Mouse (Mus musculus): Measurements from ENCODE around the gene Cds2.
"Not testable (repeated sequence)": the region's sequence is repeated elsewhere in the genome, so short reads cannot be mapped to it uniquely, and the experiment has no call there.

The Cds2 gene

DNA sequence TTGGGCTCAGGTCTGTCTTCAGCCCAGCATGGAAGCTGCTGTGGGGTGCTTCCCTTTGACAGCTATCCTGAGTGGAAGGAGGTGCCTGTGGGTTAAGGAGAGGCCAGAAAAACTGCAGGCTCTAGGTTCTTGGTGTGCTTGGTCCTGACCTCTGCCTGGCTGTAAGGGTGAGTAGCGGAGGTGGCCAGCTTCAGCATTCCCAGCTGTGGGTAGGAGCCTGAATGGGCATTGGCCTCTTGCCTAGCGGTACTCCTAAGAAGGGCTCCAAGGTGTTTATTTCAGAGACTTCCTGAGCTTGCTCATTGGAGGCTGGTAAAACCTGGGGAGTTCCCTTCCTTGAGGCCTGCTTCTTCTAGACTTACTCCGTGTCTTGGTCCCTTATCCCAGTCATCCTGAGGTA, 28.3 kb downstream of the Cds2 start:
- DNase-seq (ENCODE audit: low read depth, low spot score), result no peak

DNA sequence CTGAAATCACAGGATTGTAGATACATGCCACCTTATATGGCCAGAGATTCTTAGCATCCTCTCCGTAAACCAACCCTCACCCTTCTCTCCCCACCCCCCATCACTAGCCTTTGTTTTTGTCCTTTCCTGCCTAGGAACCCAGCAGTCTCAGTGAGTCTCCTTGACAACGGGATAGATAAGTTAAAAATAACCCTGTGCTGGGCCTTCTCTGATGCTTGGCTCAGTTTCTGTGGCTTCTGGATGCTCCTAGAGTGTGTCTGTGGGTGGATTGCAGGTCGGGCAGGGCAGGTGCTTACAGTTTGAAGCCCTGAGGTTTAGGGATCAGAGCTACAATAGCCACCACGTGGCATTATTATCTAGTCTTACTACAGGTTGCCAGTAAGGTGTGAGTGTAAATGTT, 29.1 kb downstream of the Cds2 start:
- no peak for DNase-seq (ENCODE audit: low read depth, low spot score)

DNA sequence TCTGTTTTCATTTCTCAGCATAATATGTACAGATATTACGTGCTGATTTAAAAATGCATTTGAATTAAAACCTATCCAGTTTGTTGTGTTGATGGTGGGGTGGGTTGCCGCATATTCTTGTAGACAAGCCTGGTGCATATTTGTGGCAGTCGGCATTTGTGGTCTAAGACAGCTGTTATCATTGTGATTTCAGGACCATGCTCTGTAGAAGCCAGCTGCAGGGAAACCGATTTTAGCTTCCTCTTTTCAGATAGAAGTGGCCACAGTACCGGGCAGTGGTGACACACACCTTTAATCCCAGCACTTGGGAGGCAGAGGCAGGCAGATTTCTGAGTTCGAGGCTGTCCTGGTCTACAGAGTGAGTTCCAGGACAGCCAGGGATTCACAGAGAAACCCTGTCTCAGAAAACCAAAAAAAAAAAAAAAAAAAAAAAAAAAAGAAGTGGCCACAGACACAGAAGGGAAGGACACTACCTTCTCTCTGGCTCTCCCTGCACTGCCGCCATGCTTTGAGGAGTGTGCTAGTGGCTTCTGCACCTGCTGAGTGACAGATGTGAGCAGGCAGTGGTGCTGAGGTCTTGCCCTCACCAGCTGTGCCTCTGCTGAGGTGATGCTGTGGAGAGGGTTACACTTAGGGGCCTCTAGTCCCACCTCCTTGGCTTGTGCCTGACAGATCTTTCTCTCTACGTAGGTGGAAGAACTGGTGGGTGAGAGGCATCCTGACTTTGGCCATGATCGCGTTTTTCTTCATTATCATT, 30.9 kb downstream of the Cds2 start:
- no peak for DNase-seq (ENCODE audit: low read depth, low spot score)

DNA sequence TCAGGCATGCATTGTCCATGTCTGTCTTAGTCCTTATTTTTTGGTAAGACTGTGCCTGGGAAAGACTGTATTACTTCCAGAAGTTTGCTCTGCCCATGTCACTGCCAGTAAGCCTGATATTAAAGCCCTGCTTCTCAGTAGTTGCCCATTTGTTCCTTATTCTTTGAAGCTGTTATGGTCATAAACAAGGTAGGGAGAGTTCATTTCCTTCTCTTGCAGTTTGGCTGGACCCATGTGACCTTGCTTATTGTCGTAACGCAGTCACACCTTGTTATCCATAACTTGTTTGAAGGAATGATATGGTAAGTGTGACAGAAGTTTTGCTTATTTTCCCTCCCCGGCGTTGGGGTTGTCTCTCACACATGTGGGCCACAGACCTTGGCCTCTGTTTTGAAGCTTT, 35.3 kb downstream of the Cds2 start:
- no peak for DNase-seq (ENCODE audit: low read depth, low spot score)

DNA sequence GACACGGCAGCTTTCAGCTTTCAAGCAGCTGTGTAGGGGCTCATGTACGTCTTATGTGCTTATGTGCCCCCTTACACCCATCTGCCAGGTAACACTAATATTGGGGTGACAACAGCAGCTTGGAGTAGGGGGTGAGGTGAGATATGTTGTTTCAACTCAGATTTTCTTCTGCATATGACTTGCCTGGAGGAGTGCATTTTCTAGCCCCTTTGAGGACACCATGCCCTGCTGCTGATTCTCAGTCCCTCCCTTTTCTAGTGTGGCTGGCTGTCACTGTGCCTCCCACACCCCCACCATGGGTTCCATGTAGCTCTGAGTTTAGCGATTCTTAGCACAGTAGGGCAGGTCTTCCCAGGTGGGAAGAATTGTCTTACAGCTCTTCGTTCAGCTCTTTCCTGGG, 38.5 kb downstream of the Cds2 start:
- no peak for DNase-seq (ENCODE audit: low read depth, low spot score)

DNA sequence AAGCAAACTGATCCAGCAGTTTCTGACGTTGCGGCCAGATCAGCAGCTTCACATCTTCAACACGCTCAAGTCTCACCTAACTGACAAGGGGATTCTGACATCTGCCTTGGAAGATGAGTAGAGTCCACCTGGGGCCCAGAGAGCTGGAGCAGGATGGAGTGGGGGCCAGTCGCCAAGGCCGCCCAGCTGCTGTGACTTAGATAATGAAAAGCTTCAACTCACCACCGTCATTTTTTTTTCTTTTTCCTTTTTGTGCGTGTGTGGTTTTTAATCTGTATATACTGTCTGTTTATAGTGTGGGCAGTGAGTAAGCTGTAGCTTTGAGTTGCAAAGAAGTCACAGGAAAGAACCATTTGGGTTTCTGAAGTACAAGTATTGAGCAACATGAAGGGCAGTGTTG, 42.2 kb downstream of the Cds2 start:
- no peak for DNase-seq (ENCODE audit: low read depth, low spot score)

DNA sequence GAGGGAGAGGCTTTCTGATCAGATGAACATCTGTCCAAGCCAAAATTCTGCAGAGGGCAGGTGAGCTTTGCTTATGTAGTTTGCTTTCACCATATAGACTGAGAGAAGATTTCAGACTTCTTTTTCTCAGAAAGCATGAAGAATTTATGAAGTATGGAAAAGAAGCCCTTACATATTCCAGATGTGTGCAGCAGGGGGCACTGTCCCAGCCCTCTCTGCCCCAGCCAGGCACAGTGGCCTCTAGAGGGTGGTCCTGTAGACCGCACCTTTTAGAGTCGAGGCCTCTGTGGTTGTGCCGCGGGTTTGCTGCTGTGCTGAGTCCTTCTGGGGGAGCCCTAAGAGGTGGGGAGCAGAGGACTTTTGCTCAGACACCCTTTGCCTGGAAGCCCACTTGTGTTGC, 43.0 kb downstream of the Cds2 start:
- DNase-seq (ENCODE audit: low read depth, low spot score), result no peak

DNA sequence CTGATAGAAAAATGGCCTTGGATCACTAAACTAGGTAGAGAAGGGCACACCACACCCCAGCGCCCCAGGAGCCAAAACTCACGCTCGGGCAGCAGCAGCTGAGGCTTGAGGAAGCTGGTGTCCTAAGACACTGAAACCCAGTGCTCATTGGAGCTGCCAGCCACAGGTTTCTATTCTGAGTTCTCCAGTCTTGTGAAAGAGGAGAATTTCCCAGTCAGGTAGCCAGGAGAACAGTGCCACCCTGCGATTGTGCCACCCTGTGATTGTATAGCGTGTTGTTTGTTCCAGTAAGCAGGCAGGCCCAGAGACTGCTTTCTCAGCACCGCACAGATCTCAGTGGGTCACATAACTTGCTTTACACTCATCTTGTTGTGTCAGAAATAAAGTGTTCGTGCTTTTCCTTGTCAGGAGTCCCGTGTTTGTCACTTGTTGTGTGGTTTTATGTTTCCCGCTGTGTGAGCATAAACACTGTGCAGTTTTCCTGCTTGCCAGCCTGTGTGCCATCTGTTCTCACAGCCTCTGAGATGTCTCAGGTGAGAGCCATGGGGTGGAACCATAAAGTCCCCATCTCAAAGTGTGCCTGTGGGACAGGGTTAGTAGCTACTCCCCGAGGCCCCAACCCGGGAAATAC, 44.4 kb downstream of the Cds2 start:
- no peak for DNase-seq (ENCODE audit: low read depth, low spot score)

DNA sequence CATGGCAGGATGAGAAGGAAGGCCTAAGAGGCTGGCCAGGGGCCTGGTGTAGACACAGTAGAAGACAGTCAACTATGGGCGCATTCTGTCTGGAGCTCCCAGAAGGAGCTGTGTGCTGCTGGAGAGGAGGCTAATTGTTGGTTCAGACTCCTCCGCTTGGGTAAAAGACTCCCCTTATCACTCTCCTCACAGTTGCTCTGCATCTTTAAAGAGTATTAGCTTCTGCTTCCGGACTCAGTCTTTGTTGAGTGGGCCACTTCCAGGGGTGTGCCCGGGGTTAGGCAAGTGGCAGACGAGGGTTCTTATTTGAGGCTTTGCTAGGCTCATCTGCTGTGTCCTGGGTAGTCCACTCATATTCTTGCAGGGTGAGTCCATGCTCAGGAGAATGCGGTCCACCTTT, 45.9 kb downstream of the Cds2 start:
- DNase-seq (ENCODE audit: low read depth, low spot score), result no peak

DNA sequence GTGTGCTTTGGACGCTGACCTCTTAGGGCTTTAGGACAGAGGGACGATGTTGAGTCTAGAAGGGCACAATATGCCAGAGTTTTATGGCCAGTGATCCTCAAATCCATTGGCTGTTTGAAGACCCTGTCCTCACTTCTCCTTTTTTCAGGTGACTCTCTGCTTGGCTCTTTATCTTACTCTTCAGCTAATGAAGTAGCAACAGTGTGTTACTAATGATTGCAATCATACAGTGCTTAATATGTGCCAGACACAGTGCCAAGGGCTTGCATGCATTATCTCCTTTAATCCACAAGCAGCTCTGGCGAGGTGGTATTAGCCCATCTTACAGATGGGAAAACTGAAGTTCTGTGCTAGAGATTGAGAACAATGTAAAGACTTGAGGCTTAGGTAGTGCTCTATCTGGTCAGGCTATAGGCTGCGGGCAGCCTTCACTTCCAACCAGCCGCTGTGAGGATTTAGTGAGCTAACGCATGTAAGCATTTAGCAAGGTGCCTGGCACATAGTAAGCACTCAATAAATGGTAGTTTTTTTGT, 46.5 kb downstream of the Cds2 start:
- no peak for DNase-seq (ENCODE audit: low read depth, low spot score)

DNA sequence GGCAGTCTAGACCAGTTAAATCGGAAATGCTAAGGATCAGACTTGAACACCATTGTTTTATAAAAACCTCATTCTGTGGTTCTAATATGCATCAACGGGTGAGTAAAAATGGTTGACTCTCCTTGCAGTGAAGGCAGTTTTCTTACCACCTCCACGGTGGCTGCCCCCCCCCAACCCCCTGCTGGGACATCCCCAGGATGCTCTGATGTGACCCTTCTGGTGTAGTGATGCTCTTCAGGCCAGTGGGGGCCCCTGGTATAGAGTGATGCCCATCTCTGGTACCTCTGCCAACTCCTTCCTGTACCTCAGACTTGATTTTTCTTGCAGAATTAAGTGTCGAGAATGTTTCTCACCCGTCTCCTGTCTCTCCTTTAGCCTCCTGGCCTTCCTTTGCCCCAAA, 49.7 kb downstream of the Cds2 start:
- no peak for DNase-seq (ENCODE audit: low read depth, low spot score)

DNA sequence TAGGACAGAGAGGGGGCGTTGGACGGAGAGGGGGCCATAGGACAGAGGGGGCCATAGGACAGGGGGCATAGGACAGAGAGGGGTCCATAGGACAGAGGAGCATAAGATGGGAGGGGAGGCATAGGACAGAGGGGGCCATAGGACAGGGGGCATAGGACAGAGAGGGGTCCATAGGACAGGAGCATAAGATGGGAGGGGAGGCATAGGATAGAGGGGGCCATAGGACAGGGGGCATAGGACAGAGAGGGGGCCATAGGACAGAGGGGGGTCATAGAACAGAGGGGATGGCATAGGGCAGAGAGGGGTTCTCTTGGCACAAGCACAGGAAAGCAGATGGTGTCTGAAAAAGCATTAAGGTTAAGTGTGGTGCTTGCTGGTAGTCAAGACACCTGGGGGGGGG, 50.6 kb downstream of the Cds2 start:
- DNase-seq (ENCODE audit: low read depth, low spot score), result no peak

DNA sequence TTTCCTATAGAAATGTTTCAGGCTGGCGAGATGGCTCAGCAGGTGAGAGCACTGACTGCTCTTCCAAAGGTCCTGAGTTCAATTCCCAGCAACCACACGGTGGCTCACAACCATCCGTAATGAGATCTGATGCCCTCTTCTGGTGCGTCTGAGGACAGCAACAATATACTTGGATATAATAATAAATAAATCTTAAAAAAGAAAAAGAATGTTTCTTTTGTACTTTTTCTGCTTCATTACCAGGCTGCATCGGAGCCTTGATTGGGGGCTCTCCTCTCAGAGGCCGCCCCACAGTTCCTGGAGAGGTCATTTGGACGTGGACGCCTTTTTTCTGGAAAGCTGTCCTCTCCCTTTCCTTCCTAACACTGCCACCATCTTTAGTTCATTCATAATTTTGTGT, 51.1 kb downstream of the Cds2 start:
- not testable (repeated sequence) for DNase-seq (ENCODE audit: low read depth, low spot score)

DNA sequence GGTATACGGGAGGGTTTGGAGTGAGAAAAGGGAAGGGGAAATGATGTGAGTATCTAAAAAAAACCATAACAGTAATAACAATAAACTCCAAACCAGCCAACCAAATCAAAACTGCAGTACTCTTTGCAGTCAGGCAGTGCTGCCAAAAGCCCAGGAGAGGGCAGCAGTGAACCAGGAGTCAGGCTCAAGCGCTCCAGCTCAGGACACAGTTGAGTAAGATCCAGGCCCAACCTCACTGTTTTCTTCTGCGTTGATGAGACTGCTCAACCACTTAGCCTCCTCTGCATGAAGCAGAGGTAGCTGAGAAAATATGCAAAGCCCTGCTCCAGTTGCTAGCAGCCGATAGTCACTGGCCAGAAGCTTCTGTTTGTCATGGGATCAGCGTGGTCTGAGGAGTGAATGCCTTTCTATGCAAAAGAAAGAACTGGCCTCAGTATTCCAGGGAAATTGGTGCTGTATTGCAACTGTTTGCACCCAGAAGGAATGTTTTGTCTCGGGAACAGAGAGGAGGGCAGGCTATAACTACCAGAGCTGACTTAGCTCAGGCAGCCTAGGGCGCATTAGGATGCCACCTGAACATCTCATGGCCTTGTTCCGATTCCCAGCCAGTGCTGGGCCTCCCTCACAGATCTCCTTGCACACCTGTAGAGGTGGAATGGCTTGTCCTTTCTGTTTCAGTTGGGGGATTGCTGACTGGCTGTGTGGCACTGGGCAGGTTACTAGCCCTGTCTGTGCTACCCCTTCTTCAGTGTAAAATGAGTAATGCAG, 53.3 kb downstream of the Cds2 start:
- peak; percentile 25 for DNase-seq (ENCODE audit: low read depth, low spot score)

DNA sequence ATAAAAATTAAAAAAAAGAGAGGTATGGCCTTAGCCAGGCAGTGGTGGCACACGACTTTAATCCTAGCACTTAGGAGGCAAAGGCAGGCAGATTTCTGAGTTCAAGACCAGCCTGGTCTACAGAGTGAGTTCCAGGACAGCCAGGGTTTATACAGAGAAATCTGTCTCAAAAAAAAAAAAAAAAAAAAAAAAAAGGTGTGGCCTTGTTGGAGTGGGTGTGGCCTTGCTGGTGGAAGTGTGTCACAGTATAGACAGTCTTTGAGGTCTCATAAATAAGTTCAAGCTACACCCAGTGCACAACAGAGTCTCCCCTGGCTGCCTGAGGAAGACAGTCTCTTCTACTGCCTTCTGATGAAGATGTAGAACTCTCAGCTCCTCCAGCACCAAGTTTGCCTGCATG, 54.2 kb downstream of the Cds2 start:
- DNase-seq (ENCODE audit: low read depth, low spot score), result no peak

DNA sequence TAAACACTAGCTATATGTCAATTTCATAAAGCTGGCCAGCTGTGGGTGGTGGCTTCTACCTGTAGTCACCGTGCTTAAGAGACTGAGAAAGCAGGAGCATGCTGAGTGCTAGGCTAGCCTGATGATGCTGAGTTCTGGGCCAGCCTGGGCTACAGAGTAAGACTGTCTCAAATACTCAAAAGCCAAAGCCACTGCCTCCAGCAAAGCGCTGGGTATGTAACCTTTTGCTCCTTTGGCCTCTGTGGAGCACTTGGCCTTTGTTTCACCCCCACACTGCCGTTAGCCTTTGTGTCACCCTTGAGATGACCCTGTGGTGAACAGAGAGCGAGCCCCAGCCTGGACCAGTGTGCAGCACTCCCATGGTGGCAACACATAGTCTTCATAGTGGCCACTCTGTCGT, 57.6 kb downstream of the Cds2 start:
- no peak for DNase-seq (ENCODE audit: low read depth, low spot score)

DNA sequence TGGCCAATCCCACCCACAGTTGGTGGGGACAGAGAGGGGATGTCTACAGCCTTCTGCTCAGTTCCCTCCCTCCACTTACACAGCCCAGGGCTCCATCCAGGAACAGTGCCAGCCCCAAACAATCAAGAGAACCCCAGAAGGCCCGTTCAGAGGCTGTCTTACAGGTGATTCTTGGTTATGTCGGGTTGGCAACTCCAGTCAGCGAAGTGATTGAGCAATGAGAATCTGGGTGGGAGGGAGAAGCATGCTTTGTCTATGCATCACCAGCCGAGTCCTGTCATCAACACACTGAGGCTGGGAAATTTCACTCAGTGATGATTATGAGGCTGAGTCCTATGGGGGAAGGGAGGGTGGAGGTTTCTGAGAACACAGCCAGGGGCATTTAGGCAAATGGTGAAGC, 60.6 kb downstream of the Cds2 start:
- no peak for DNase-seq (ENCODE audit: low read depth, low spot score)

DNA sequence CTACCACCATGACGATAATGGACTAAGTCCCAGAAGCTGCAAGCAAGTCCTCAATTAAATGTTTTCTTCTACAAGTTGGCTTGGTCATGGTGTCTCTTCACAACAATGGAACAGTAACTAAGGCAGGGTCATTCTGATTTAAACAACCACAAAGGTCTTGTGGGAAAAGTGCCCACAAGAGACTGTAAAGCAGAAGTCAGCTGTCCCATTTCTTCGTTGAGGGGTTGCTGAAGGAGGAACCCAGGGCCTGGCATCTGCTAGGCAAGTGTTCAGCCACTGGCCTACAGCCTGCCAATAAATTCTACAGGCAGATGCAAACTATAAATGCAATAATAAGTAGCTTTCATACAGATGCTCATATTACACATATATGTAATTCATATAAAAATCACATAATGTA, 74.3 kb downstream of the Cds2 start:
- DNase-seq (ENCODE audit: low read depth, low spot score), result no peak

DNA sequence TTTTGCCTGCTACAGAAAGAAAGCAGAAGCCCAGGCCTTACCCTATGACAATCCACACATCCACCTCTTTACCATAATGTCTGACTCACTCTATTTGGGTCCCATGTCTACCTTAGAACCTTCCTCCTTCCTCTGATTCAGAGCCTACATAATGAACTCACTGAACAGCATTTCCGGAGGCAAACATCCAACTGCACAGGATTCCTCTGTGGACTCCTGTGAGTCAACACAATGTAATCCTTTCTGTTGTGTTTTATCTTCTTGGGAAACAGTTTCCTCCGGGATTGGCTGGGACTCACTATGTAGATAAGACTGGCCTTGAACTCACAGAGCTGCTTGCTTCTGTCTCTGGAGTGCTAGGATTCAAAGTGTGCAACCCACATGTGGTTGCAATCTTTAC, 77.4 kb downstream of the Cds2 start:
- DNase-seq (ENCODE audit: low read depth, low spot score), result no peak

DNA sequence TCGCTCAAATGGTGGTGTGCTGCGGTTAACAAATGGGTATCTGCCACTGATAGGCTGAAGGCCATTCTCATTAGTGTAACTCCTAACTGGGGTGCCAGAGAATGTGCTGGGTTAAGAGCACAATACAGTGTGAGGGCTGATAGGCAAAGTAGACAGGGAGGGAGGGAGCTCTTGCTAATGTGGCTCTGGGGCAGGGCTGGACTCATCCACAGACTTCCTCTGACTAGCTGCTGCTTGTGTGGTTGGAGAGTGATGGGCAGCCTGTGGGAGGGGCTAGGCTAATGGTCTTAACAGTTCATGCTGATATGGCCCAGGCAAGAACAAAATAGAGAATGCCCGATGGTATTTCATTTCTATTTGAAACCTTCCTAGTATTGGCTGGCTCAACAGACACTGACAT, 78.3 kb downstream of the Cds2 start:
- DNase-seq (ENCODE audit: low read depth, low spot score), result no peak

DNA sequence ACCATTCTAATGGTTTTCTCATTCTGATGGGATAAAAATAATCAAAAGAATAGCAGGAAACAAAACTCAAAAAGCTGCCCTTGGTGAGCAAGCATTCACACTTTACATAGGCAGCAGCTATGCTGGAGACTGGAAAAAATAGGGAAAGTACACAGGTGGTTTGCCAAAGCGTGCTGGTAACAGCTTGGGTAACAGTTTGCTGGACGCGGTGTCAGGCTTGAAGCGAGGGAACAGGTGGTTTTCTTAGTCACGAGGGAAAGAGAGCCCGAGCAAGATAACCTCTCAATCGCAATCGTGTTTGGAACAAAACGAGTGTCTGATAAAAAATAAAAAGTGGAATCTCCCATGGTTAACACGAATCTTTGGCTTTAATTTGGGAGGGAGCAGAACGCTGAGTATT, 80.9 kb downstream of the Cds2 start:
- DNase-seq (ENCODE audit: low read depth, low spot score), result no peak
